Mouse (Mus musculus): ENCODE data around the gene Gna15.

DNA sequence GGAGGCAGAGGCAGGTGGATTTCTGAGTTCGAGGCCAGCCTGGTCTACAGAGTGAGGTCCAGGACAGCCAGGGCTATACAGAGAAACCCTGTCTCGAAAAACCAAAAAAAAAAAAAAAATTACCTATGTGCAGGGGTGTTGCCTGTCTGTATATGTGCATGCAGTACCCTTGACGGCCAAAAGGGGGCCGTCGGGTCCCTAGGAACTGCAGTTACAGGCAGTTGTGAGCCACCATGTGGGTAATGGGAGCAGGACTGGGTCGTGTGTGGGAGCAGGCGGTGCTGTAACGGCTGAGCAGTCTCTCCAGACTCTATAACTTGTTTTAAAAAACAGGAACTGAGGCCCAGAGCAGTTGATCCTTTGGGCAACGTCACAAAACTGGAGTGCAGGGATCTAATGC is 40.0 kb downstream of the Gna15 start:
- peak; percentile 66 for TF ChIP-seq CTCF (IDR thresholded peaks at IDR 0.05; ENCODE audit: borderline replicate concordance, extremely low read depth, insufficient read depth, insufficient read length)
- TF ChIP-seq POLR2A (IDR thresholded peaks at IDR 0.05; ENCODE audit: borderline replicate concordance, extremely low read depth, insufficient read depth, insufficient read length, poor library complexity, severe bottlenecking): no peak
